Comparison of ENCODE assay signal across 8 mouse cellular contexts in genomic region chr17:25184129-25184691, GRCm38 (mm10). TPM values are rescaled to one million over a fixed set of nuclear protein-coding genes. Genes with fewer than 3 reads are reported as not detected.
DNase-seq lines count a peak whose midpoint lies in the region; ATAC-seq and TF ChIP-seq lines count a peak whose summit lies in the region.

TSS of gene BC003965 (plus strand) at chr17:25184554.

- no peak for TF ChIP-seq CTCF in kidney, adult 2 months (conservative IDR thresholded peaks at IDR 0.05; ENCODE audit: insufficient read depth, insufficient read length, low read depth, low read length)
- TF ChIP-seq CTCF in spleen, adult 2 months (IDR thresholded peaks at IDR 0.05; ENCODE audit: extremely low read depth, insufficient read depth, insufficient read length, insufficient replicate concordance): no peak

- peak within 1 kb of the TSS; percentile 93 for H3K27ac ChIP-seq in embryonic facial prominence, embryonic 13.5 days
- H3K27ac ChIP-seq in kidney, adult 2 months (ENCODE audit: insufficient read depth, low read depth, low read length): peak within 1 kb of the TSS; percentile 84
- H3K27ac ChIP-seq in limb, embryonic 12.5 days: peak within 1 kb of the TSS; percentile 83
- peak within 1 kb of the TSS; percentile 93 for H3K27ac ChIP-seq in midbrain, embryonic 15.5 days
- peak within 1 kb of the TSS; percentile 93 for H3K27ac ChIP-seq in spleen, adult 2 months (ENCODE audit: insufficient read depth, low read length)

- WGBS in embryonic facial prominence, embryonic 13.5 days: under 1% methylated on average over 50 of the region's 50 CpGs
- under 1% methylated on average over 50 of the region's 50 CpGs for WGBS in kidney, adult 2 months
- WGBS in limb, embryonic 12.5 days: under 1% methylated on average over 50 of the region's 50 CpGs
- under 1% methylated on average over 50 of the region's 50 CpGs for WGBS in midbrain, embryonic 15.5 days
- under 1% methylated on average over 50 of the region's 50 CpGs for WGBS in spleen, adult 2 months

- H3K4me1 ChIP-seq in embryonic facial prominence, embryonic 13.5 days: peaks cover 26% of the 10 kb centered on the region
- peaks cover 3% of the 10 kb centered on the region; the same call in 1 of the 2 replicates for H3K4me1 ChIP-seq in kidney, adult 2 months (ENCODE audit: control insufficient read depth, insufficient read depth, low read length)
- H3K4me1 ChIP-seq in limb, embryonic 12.5 days (replicated peaks): peaks cover 20% of the 10 kb centered on the region
- peaks cover 33% of the 10 kb centered on the region for H3K4me1 ChIP-seq in midbrain, embryonic 15.5 days
- peaks cover 8% of the 10 kb centered on the region; the same call in 1 of the 2 replicates for H3K4me1 ChIP-seq in spleen, adult 2 months (ENCODE audit: control insufficient read depth, insufficient read depth, insufficient read length)

- peaks cover 10% of the 10 kb centered on the region; the same call in 1 of the 2 replicates for H3K27me3 ChIP-seq in embryonic facial prominence, embryonic 13.5 days
- no peaks in the 10 kb centered on the region for H3K27me3 ChIP-seq in kidney, adult 2 months (replicated peaks; ENCODE audit: control insufficient read depth, insufficient read depth, low read length)
- peaks cover 4% of the 10 kb centered on the region; the same call in 1 of the 2 replicates for H3K27me3 ChIP-seq in limb, embryonic 12.5 days
- H3K27me3 ChIP-seq in midbrain, embryonic 15.5 days (replicated peaks): no peaks in the 10 kb centered on the region
- no peaks in the 10 kb centered on the region for H3K27me3 ChIP-seq in spleen, adult 2 months (ENCODE audit: control insufficient read depth, insufficient read depth, low read length)

- peak within 1 kb of the TSS; percentile 91 for H3K9ac ChIP-seq in embryonic facial prominence, embryonic 13.5 days
- peak within 1 kb of the TSS; percentile 73 for H3K9ac ChIP-seq in limb, embryonic 12.5 days (replicated peaks)
- H3K9ac ChIP-seq in midbrain, embryonic 15.5 days: peak within 1 kb of the TSS; percentile 75

- peak; percentile 70 for TF ChIP-seq POLR2A in kidney, adult 2 months (IDR thresholded peaks at IDR 0.05; ENCODE audit: low read depth, low read length)
- peak; percentile 83 for TF ChIP-seq POLR2A in spleen, adult 2 months (IDR thresholded peaks at IDR 0.05; ENCODE audit: low read depth, low read length)

- H3K4me3 ChIP-seq in embryonic facial prominence, embryonic 13.5 days: peak within 1 kb of the TSS; percentile 96
- peak within 1 kb of the TSS; percentile 62 for H3K4me3 ChIP-seq in kidney, adult 2 months (ENCODE audit: insufficient read depth, low read depth, low read length)
- H3K4me3 ChIP-seq in limb, embryonic 12.5 days (replicated peaks): peak within 1 kb of the TSS; percentile 97
- peak within 1 kb of the TSS; percentile 93 for H3K4me3 ChIP-seq in midbrain, embryonic 15.5 days
- peak within 1 kb of the TSS; percentile 82 for H3K4me3 ChIP-seq in spleen, adult 2 months (ENCODE audit: extremely low read depth, insufficient read depth, insufficient read length)

- H3K36me3 ChIP-seq in embryonic facial prominence, embryonic 13.5 days: no peaks in the 10 kb centered on the region
- no peaks in the 10 kb centered on the region for H3K36me3 ChIP-seq in kidney, adult 2 months (ENCODE audit: control insufficient read depth, insufficient read depth, low read length)
- H3K36me3 ChIP-seq in limb, embryonic 12.5 days: peaks cover 4% of the 10 kb centered on the region
- H3K36me3 ChIP-seq in midbrain, embryonic 15.5 days (replicated peaks): no peaks in the 10 kb centered on the region
- no peaks in the 10 kb centered on the region for H3K36me3 ChIP-seq in spleen, adult 2 months (ENCODE audit: control insufficient read depth, insufficient read depth, low read length)

- ATAC-seq in embryonic facial prominence, embryonic 13.5 days (ENCODE audit: insufficient number of reproducible peaks, insufficient read depth, low FRiP score, low TSS enrichment, low read depth): peak; percentile 70
- peak; percentile 78 for ATAC-seq in limb, embryonic 12.5 days (ENCODE audit: insufficient number of reproducible peaks, insufficient read depth, low FRiP score, low TSS enrichment, low read depth)
- peak; percentile 84 for ATAC-seq in midbrain, embryonic 15.5 days (replicated peaks)

- no peaks in the 10 kb centered on the region for H3K9me3 ChIP-seq in embryonic facial prominence, embryonic 13.5 days
- H3K9me3 ChIP-seq in limb, embryonic 12.5 days: no peaks in the 10 kb centered on the region
- no peaks in the 10 kb centered on the region for H3K9me3 ChIP-seq in midbrain, embryonic 15.5 days

- H3K4me2 ChIP-seq in embryonic facial prominence, embryonic 13.5 days: peak within 1 kb of the TSS; percentile 99
- peak within 1 kb of the TSS; percentile 99 for H3K4me2 ChIP-seq in limb, embryonic 12.5 days
- H3K4me2 ChIP-seq in midbrain, embryonic 15.5 days: peak within 1 kb of the TSS; percentile 100

- peak; percentile 94 for DNase-seq in 3134 (ENCODE audit: extremely low read depth, insufficient read length, low spot score)
- peak; percentile 97 to 98 for DNase-seq in adrenal gland, postnatal 36 days
- DNase-seq in heart, adult 18-20 months: peak; percentile 98 to 100
- peak; percentile 99 for DNase-seq in kidney, adult 2 months
- DNase-seq in spleen, adult 2 months (ENCODE audit: low read depth in 1 of 2, low spot score in 2 of 2): peak; percentile 96 to 97

RNA-seq across cellular contexts. Expression of gene BC003965, which starts in this region (rescaled TPM):
- total RNA-seq in adrenal gland, postnatal 36 days (2021): 10 to 100 TPM; 18.7 to 20.7 TPM
- polyA plus RNA-seq in embryonic facial prominence, embryonic 13.5 days (2015; fragmentation: Nextera tagmentation; extraction: Ambion mirVana): 34.9 and 35.5 TPM in 2 replicates
- total RNA-seq in heart, adult 18-20 months (2021): 10 to 100 TPM; 21.3 to 24.1 TPM
- 10.8 and 12.2 TPM in 2 replicates for polyA plus RNA-seq in kidney, adult 2 months (2012; rRNA removed)
- 35.5 and 35.7 TPM in 2 replicates for polyA plus RNA-seq in limb, embryonic 12.5 days (2016; fragmentation: Nextera tagmentation; extraction: Ambion mirVana)
- polyA plus RNA-seq in midbrain, embryonic 15.5 days (2015; fragmentation: Nextera tagmentation; extraction: Ambion mirVana): 34.4 and 35.7 TPM in 2 replicates
- polyA plus RNA-seq in spleen, adult 2 months (2012; rRNA removed): 9.1 and 10.0 TPM in 2 replicates

Comparison
In these comparisons a context has a peak if more than half of its experiments do, and no peak if none do; other contexts are left out.
1. Peak in every context shown above with its lines: DNase-seq, ATAC-seq, H3K4me3 ChIP-seq and H3K27ac ChIP-seq.